Mouse (Mus musculus): ENCODE measurements around the gene Tsfm.
"Not testable (repeated sequence)": the region's sequence is repeated elsewhere in the genome, so short reads cannot be mapped to it uniquely, and the experiment has no call there.

Gene Tsfm

GRCm38 (mm10) chr10:127030336-127031296 lies at the start of gene Tsfm:
Gene Tsfm (minus strand): TSS chr10:127030840.
- peak; percentile 84 to 94 for DNase-seq (ENCODE audit: low spot score in 2 of 2)

GRCm38 (mm10) chr10:127079665-127080391 lies 49.2 kb upstream of the Tsfm start:
- DNase-seq (ENCODE audit: low spot score in 2 of 2): no peak

GRCm38 (mm10) chr10:127078677-127079575 lies 48.3 kb upstream of the Tsfm start:
- no peak for DNase-seq (ENCODE audit: low spot score in 2 of 2)

- no peak for DNase-seq (ENCODE audit: low spot score in 2 of 2)
These were observed 47.5 kb upstream of the Tsfm start for GRCm38 (mm10) chr10:127078001-127078676.

- no peak for DNase-seq (ENCODE audit: low spot score in 2 of 2)
These were observed 46.9 kb upstream of the Tsfm start for GRCm38 (mm10) chr10:127077515-127077914.

GRCm38 (mm10) chr10:127076082-127076481 lies 45.4 kb upstream of the Tsfm start:
- DNase-seq (ENCODE audit: low spot score in 2 of 2): peak; percentile 63 to 73

GRCm38 (mm10) chr10:127075651-127076050 lies 45.0 kb upstream of the Tsfm start:
- no peak for DNase-seq (ENCODE audit: low spot score in 2 of 2)

- peak; percentile 81 to 86 for DNase-seq (ENCODE audit: low spot score in 2 of 2)
These were observed 44.4 kb upstream of the Tsfm start, which contains the start of gene Agap2 for GRCm38 (mm10) chr10:127075080-127075479. Gene Agap2 (plus strand): TSS chr10:127075284.

- no peak for DNase-seq (ENCODE audit: low spot score in 2 of 2)
These were observed 43.3 kb upstream of the Tsfm start for GRCm38 (mm10) chr10:127073981-127074380.

- DNase-seq (ENCODE audit: low spot score in 2 of 2): not testable (repeated sequence)
These were observed 42.3 kb upstream of the Tsfm start for GRCm38 (mm10) chr10:127072969-127073368.

- not testable (repeated sequence) for DNase-seq (ENCODE audit: low spot score in 2 of 2)
These were observed 41.6 kb upstream of the Tsfm start for GRCm38 (mm10) chr10:127072270-127072669.

GRCm38 (mm10) chr10:127071203-127071602 lies 40.6 kb upstream of the Tsfm start:
- no peak for DNase-seq (ENCODE audit: low spot score in 2 of 2)

GRCm38 (mm10) chr10:127070190-127071121 lies 39.8 kb upstream of the Tsfm start, which contains the start of gene Tspan31:
Gene Tspan31 (minus strand): TSS chr10:127070264.
- peak in 1 of 2 experiments; percentile 37 for DNase-seq (ENCODE audit: low spot score in 2 of 2)

GRCm38 (mm10) chr10:127069281-127070189 lies 38.9 kb upstream of the Tsfm start:
- DNase-seq (ENCODE audit: low spot score in 2 of 2): no peak

GRCm38 (mm10) chr10:127068360-127069038 lies 37.9 kb upstream of the Tsfm start:
- DNase-seq (ENCODE audit: low spot score in 2 of 2): no peak

GRCm38 (mm10) chr10:127066519-127067018 lies 35.9 kb upstream of the Tsfm start:
- DNase-seq (ENCODE audit: low spot score in 2 of 2): no peak

- no peak for DNase-seq (ENCODE audit: low spot score in 2 of 2)
These were observed 35.3 kb upstream of the Tsfm start for GRCm38 (mm10) chr10:127065981-127066380.

All from thymus, postnatal 10 days (tissue).